Mouse (Mus musculus): ENCODE data around the gene Olfr1152.

DNA sequence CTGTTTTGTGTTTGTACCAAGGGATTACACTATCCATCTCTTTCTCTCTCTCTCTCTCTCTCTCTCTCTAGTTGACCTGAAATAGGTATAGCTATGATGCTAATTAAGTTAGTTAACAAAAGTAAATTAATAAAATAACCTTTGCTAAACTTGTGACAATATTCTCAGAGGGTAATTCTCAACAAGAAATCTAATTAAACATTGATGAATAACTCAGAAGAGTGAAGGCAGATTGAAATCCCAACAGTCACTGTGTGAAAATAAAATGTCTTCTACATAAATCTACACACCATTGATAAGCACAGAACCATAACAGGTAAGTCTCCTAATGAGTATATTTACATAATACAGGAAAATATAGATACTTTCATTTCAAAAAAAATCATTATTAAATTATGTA, at the start of gene Olfr1152:
- no peak for TF ChIP-seq MAX (IDR thresholded peaks at IDR 0.05)
- no peak for TF ChIP-seq CTCF (IDR thresholded peaks at IDR 0.05; ENCODE audit: control insufficient read depth, insufficient read depth, insufficient read length)
- no peak for TF ChIP-seq CEBPB (IDR thresholded peaks at IDR 0.05; ENCODE audit: low read depth)
- TF ChIP-seq USF1 (IDR thresholded peaks at IDR 0.05; ENCODE audit: low read depth), result no peak
- no peak for TF ChIP-seq MYOD1 (IDR thresholded peaks at IDR 0.05; ENCODE audit: control insufficient read depth, insufficient read length, low read depth)
- no peak for TF ChIP-seq MYOG (IDR thresholded peaks at IDR 0.05; ENCODE audit: control insufficient read depth, extremely low read depth, insufficient read length)
- TF ChIP-seq FOSL1 (IDR thresholded peaks at IDR 0.05; ENCODE audit: insufficient read depth, low read length, poor library complexity, severe bottlenecking), result no peak

Data from C2C12 (cell line).